Mouse (Mus musculus): ENCODE data around the gene Atcay.
"Not testable (repeated sequence)": the region's sequence is repeated elsewhere in the genome, so short reads cannot be mapped to it uniquely, and the experiment has no call there.

Atcay gene

GRCm38 (mm10) chr10:81177958-81178712 lies 52.5 kb downstream of the Atcay start:
- DNase-seq: peak in 1 of 2 experiments; percentile 62

- no peak for DNase-seq
Observed at GRCm38 (mm10) chr10:81177491-81177925, 53.1 kb downstream of the Atcay start.

GRCm38 (mm10) chr10:81176466-81177271 lies 54.0 kb downstream of the Atcay start, which contains the start of gene Eef2:
Gene Eef2, plus strand, starts transcription at chr10:81176631.
- peak; percentile 96 to 99 for DNase-seq

GRCm38 (mm10) chr10:81175936-81176465 lies 54.6 kb downstream of the Atcay start:
- no peak for DNase-seq

- DNase-seq: not testable (repeated sequence)
Observed at GRCm38 (mm10) chr10:81175345-81175701, 55.3 kb downstream of the Atcay start.

GRCm38 (mm10) chr10:81174617-81175344 lies 55.9 kb downstream of the Atcay start:
- DNase-seq: peak; percentile 78 to 92

- DNase-seq: peak; percentile 74 to 84
Observed at GRCm38 (mm10) chr10:81173132-81173531, 57.5 kb downstream of the Atcay start.

GRCm38 (mm10) chr10:81169411-81169900 lies 61.2 kb downstream of the Atcay start:
- peak in 1 of 2 experiments; percentile 38 for DNase-seq

GRCm38 (mm10) chr10:81168521-81169244 lies 62.0 kb downstream of the Atcay start:
- DNase-seq: peak; percentile 83 to 88

- peak in 1 of 2 experiments; percentile 40 for DNase-seq
Observed at GRCm38 (mm10) chr10:81168087-81168431, 62.6 kb downstream of the Atcay start.

- DNase-seq: peak; percentile 99 to 100
Observed at GRCm38 (mm10) chr10:81167200-81168086, 63.2 kb downstream of the Atcay start, which contains the start of gene Pias4. Gene Pias4, minus strand, starts transcription at chr10:81167923.

- no peak for DNase-seq
Observed at GRCm38 (mm10) chr10:81165118-81165517, 65.5 kb downstream of the Atcay start.

GRCm38 (mm10) chr10:81162318-81162652 lies 68.3 kb downstream of the Atcay start:
- DNase-seq: peak in 1 of 2 experiments; percentile 73

- DNase-seq: peak; percentile 83 to 89
Observed at GRCm38 (mm10) chr10:81161602-81162317, 68.9 kb downstream of the Atcay start.

- DNase-seq: no peak
Observed at GRCm38 (mm10) chr10:81154736-81155135, 75.9 kb downstream of the Atcay start.

Measured in spleen, adult 18-20 months (tissue).